Mouse (Mus musculus) gastrocnemius, postnatal 14 days (tissue): ENCODE measurements around the gene Pgghg. TPM values are rescaled to one million over a fixed set of nuclear protein-coding genes. Genes with fewer than 3 reads are reported as not detected.
"Not testable (repeated sequence)": the region's sequence is repeated elsewhere in the genome, so short reads cannot be mapped to it uniquely, and the experiment has no call there.

Experiments
- DNase-seq: peaks from one replicate; pipeline ENCODE4 v3.0.0; 2021; ENCODE audit warnings: mixed read lengths
- intact Hi-C: fragments of 180-260 bp; cut with DNase I; formaldehyde crosslinking; loops from one replicate; pipeline ENCODE4 v1.15.1; 2025; ENCODE audit warnings: low total_unique reads
- total RNA-seq, 2 experiments: library from RNA; stranded (reverse); gene quantifications; 2 replicates each; pipeline ENCODE4 v1.2.3; 2021

Gene Pgghg
- total RNA-seq, 2 experiments from 2014 or later, result 6.7 to 6.9 TPM

- DNase-seq, intact Hi-C loops: not testable (repeated sequence)
Observed at GRCm38 (mm10) chr7:140976720-140977119, 35.5 kb downstream of the Pgghg start.

GRCm38 (mm10) chr7:140981704-140982103, 40.5 kb downstream of the Pgghg start:
- no peak for DNase-seq

GRCm38 (mm10) chr7:140982971-140983370, 41.8 kb downstream of the Pgghg start:
- no peak for DNase-seq
- intact Hi-C loops, result no loop called here

More at GRCm38 (mm10) chr7:140981704-140982103, 40.5 kb downstream of the Pgghg start:
- intact Hi-C loops, result no loop called here

- intact Hi-C loops, result no loop called here
Observed at GRCm38 (mm10) chr7:140987182-140988138, 46.3 kb downstream of the Pgghg start.

DNA sequence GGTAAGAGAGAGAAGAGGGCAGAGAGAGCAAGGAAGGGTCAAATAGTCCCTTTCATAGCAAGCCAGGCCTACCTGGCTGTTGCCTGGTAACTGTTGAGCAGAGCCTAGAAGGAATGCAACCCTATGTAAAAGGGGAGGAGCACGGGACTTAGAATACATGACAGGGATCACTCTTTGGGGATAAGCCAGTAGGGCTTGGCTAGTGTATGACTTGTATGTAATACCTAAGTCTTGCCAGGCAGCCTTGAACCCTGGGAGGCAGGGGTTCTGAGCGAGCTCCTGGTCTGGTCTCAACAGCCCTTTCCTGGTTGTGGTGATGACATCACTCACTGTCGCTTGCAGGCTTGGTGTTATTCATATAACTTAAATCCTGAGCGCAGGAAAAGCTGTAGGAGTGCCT, 47.8 kb downstream of the Pgghg start:
- intact Hi-C loops, result no loop called here
- no peak for DNase-seq

More at GRCm38 (mm10) chr7:140987182-140988138, 46.3 kb downstream of the Pgghg start:
- no peak for DNase-seq

DNA sequence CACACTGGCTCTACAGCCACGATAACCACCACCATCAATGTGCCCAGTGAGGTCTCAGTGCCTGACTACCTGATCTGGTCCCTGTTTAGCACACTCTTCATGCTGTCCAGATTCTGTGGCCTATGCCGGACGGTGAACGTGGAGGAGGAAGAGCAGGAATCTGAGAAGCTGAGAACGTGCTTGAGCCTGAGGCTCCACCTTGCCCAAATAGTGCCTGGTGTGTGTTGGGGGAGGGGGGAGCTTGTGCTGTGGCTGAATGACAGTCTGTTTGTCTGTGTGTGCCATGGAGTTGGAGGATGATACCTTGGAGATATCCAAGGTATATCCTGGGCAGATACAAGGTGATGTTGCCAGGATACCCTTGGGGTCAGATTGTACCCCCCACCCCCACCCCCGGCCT, 49.0 kb downstream of the Pgghg start:
- intact Hi-C loops, result no loop called here

DNA sequence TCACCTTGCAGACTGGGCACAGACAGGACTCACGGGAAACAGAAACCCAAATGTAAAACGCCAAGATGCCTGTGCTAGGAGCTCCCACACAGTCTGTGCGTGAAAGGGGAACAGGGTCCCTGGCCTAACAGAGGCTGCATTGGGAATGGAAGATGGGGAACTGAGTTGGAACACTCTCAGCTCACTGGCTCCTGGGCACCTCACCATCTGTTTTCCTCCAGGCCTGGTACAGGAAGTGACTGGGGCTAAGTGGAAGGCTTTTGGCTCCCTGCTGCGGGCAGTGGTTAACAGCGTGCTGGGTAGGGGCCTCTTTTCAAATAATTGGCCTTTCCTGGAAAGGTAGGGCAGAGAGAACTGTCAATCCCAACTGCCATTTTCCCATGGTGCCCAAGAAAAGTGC, 49.4 kb downstream of the Pgghg start:
- intact Hi-C loops, result no loop called here

More for the DNA sequence above, 49.0 kb downstream of the Pgghg start:
- DNase-seq, result no peak

GRCm38 (mm10) chr7:140991117-140991689, 50.0 kb downstream of the Pgghg start:
- no peak for DNase-seq
- intact Hi-C loops, result no loop called here

More for the DNA sequence above, 49.4 kb downstream of the Pgghg start:
- no peak for DNase-seq

Other genes starting within 250 kb of the Pgghg start
- gene Olfr541, start 244.1 kb upstream of the Pgghg start, total RNA-seq, result not detected
- under 1 TPM; 0.21 to 0.33 TPM for gene Cyp2e1, start 177.7 kb upstream of the Pgghg start, total RNA-seq
- not detected for gene Syce1, start 153.5 kb upstream of the Pgghg start, total RNA-seq
- gene Zfp941, start 119.2 kb upstream of the Pgghg start, total RNA-seq, result not detected
- not detected for gene Urah, start 106.4 kb upstream of the Pgghg start, total RNA-seq
- not detected for gene Scgb1c1, start 95.8 kb upstream of the Pgghg start, total RNA-seq
- gene Odf3, start 93.6 kb upstream of the Pgghg start, total RNA-seq, result not detected
- not detected for gene Gm45785, start 85.1 kb upstream of the Pgghg start, total RNA-seq
- 10 to 100 TPM; 13.9 to 16.2 TPM for gene Ric8a, start 84.4 kb upstream of the Pgghg start, total RNA-seq
- 10 to 100 TPM in 1 of 2 experiments, 1 to 10 TPM in 1; 8.3 to 11.1 TPM for gene Bet1l, start 83.8 kb upstream of the Pgghg start, total RNA-seq
- 10 to 100 TPM; 93.5 to 94.2 TPM for gene Psmd13, start 59.4 kb upstream of the Pgghg start, total RNA-seq
- 10 to 100 TPM; 19.5 to 24.7 TPM for gene Sirt3, start 59.1 kb upstream of the Pgghg start, total RNA-seq
- 1,000 to 10,000 TPM; 1,269 to 1,458 TPM for gene Cox8b, start 40.9 kb upstream of the Pgghg start, total RNA-seq
- gene Nlrp6, start 20.5 kb upstream of the Pgghg start, total RNA-seq, result not detected
- not detected for gene Ifitm5, start 8.9 kb downstream of the Pgghg start, total RNA-seq
- gene Gm45717, start 14.5 kb downstream of the Pgghg start, total RNA-seq, result not detected
- 100 to 1,000 TPM in 1 of 2 experiments, 10 to 100 TPM in 1; 83.9 to 105 TPM for gene Ifitm2, start 14.6 kb downstream of the Pgghg start, total RNA-seq
- 1 to 10 TPM; 1.3 to 1.4 TPM for gene Ifitm1, start 25.8 kb downstream of the Pgghg start, total RNA-seq
- gene Ifitm3, start 69.4 kb downstream of the Pgghg start, total RNA-seq, result 10 to 100 TPM; 44.9 to 54.0 TPM
- gene Ifitm6, start 76.5 kb downstream of the Pgghg start, total RNA-seq, result not detected
- not detected for gene Gm17387, start 87.7 kb downstream of the Pgghg start, total RNA-seq
- gene B4galnt4, start 119.7 kb downstream of the Pgghg start, total RNA-seq, result under 1 TPM in 1 of 2 experiments, not detected in 1; 0.23 TPM
- not detected for gene Pkp3, start 136.8 kb downstream of the Pgghg start, total RNA-seq
- gene Sigirr, start 159.2 kb downstream of the Pgghg start, total RNA-seq, result 1 to 10 TPM; 2.8 to 3.2 TPM
- gene Ano9, start 176.4 kb downstream of the Pgghg start, total RNA-seq, result not detected
- gene Ptdss2, start 181.0 kb downstream of the Pgghg start, total RNA-seq, result 10 to 100 TPM; 15.5 to 21.9 TPM
- gene Rnh1, start 231.5 kb downstream of the Pgghg start, total RNA-seq, result 10 to 100 TPM; 48.4 to 50.3 TPM